Mouse (Mus musculus): ENCODE data around the gene Gng7.

DNA sequence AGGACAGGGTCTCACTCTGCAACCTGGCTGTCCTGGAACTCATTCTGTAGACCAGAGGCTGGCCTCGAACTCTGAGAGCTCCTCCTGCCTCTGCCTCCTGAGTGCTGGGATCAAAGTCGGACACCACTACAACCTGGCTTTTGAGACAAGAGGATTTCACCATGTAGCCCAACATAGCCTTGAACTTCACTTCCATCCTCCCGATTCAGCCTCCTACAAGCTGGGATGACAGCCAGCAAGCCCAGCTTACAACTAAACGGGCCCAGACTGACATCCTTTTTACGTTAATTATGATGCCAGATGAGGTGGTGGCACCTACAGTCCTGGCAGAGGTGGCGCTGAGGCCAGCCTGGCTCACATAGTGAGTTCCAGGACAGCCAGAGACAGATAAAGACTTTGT lies 44.2 kb upstream of the Gng7 start:
- TF ChIP-seq CTCF (IDR thresholded peaks at IDR 0.05) = no peak
- no peak for TF ChIP-seq EP300 (IDR thresholded peaks at IDR 0.05; ENCODE audit: insufficient read depth, low read depth, low read length)
- TF ChIP-seq POLR2A (IDR thresholded peaks at IDR 0.05; ENCODE audit: insufficient read depth, low read depth, low read length) = no peak
